Mouse (Mus musculus) embryonic fibroblast, embryonic 13.5 days (primary cell): ENCODE measurements around the gene Cenpl.

Source experiments
- CTCF ChIP-seq: IDR thresholded peaks from 2 replicates; pipeline ENCODE4 v1.5.1; 2011; ENCODE audit warnings: mild to moderate bottlenecking, control low read depth, low read length, moderate library complexity, borderline replicate concordance; ENCODE audit not compliant: insufficient read depth
- POLR2A ChIP-seq: IDR thresholded peaks from 2 replicates; pipeline ENCODE4 v1.6.1; 2011; ENCODE audit warnings: low read depth, mild to moderate bottlenecking, control low read depth, low read length, moderate library complexity

DNA sequence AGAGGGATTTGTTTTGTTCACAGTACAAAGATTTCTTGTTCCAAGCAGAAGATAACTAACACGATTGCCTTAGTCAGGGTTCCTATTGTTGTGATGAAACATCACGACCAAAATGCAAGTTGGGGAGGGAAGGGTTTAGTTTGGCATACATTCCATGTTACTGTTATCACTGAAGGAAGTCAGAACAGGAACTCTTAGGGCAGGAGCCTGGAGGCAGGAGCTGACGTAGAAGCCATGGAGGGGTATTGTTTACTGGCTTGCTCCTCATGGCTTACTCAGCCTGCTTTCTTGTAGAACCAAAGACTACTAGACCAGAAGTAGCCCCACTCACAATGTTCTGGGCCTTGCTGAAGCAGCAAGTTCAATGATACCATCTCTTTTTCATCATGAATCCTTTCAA, 23.5 kb upstream of the Cenpl start:
- no peak for TF ChIP-seq CTCF
- TF ChIP-seq POLR2A: no peak
